Mouse (Mus musculus) forebrain, embryonic 15.5 days (tissue): ENCODE data around the gene Cfap100. TPM values are rescaled to one million over a fixed set of nuclear protein-coding genes. Genes with fewer than 3 reads are reported as not detected.

Source experiments
- ATAC-seq: fragments of 200-750 bp; cut with Nextera tagmentation; replicated peaks from 2 replicates; pipeline ENCODE4 v1.8.0; 2017; ENCODE audit warnings: mild to moderate bottlenecking, moderate TSS enrichment, moderate library complexity
- H3K27ac ChIP-seq: fragments of 300-500 bp; sonication (generic); replicated peaks from 2 replicates; pipeline ENCODE4 v1.5.1; 2015; ENCODE audit warnings: mild to moderate bottlenecking, inconsistent platforms
- H3K27me3 ChIP-seq: fragments of 300-500 bp; sonication (generic); 2 replicates; pipeline ENCODE4 v1.6.1; 2015; ENCODE audit warnings: inconsistent platforms
- H3K36me3 ChIP-seq: fragments of 300-500 bp; sonication (generic); 2 replicates; pipeline ENCODE4 v1.6.1; 2015; ENCODE audit warnings: mild to moderate bottlenecking, inconsistent platforms
- H3K4me1 ChIP-seq: fragments of 300-500 bp; sonication (generic); 2 replicates; pipeline ENCODE4 v1.6.1; 2015; ENCODE audit warnings: inconsistent platforms
- H3K4me2 ChIP-seq: fragments of 300-500 bp; sonication (generic); replicated peaks from 2 replicates; pipeline ENCODE4 v1.6.1; 2015; ENCODE audit warnings: mild to moderate bottlenecking, inconsistent platforms
- H3K4me3 ChIP-seq: fragments of 300-500 bp; sonication (generic); 2 replicates; pipeline ENCODE4 v1.5.1; 2015; ENCODE audit warnings: mild to moderate bottlenecking, inconsistent platforms
- H3K9ac ChIP-seq: fragments of 300-500 bp; sonication (generic); replicated peaks from 2 replicates; pipeline ENCODE4 v1.6.1; 2015; ENCODE audit warnings: mild to moderate bottlenecking, inconsistent platforms
- H3K9me3 ChIP-seq: fragments of 300-500 bp; sonication (generic); 2 replicates; pipeline ENCODE4 v1.6.1; 2016; ENCODE audit warnings: inconsistent platforms
- WGBS: fragments of 180-500 bp; shearing (Covaris S2); methylation state at CpG from one replicate; pipeline ENCODE4 v1.1.7; 2015; ENCODE audit warnings: mixed read lengths; 5-methylcytosine and 5-hydroxymethylcytosine counted together
- polyA plus RNA-seq: library from polyadenylated mRNA; unstranded; fragments of >200 nt; fragmentation: Nextera tagmentation; extraction: Ambion mirVana; gene quantifications from 2 replicates; pipeline ENCODE4 v1.2.1, GENCODE M21; 2015

The Cfap100 gene
- polyA plus RNA-seq, 1 experiment from 2014 or later = 5.3 TPM

DNA sequence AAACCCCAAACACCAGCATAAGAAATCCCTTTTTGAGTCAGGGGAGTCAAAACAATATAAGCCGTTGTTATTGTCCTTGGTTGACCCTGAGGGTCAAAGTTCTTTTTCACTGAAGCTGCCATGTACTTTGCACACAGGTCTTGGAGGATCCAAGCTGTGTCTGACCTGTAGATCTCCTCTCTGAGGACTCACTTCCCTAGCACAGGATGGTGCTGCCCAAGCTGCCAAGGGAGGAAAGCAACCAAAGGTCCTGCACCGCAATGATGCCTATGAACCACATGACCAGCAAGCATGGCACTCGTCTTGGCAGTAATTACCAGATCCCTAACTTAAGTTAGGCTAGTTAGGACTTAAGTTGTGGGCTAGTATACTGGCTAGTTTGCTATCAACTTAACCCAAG is 3.2 kb downstream of the Cfap100 start:
- Histone ChIP-seq H3K4me2 (no peak overlapping the region), H3K4me3 (no peak overlapping the region), H3K27ac (no peak overlapping the region), H3K36me3 (no peaks in the 10 kb centered on the region), H3K27me3 (0 out of 2 replicates have a peak, but pooled peaks cover 4% of the 10 kb centered on the region), H3K4me1 (peaks cover 17% of the 10 kb centered on the region), H3K9me3 (no peaks in the 10 kb centered on the region), H3K9ac (no peak overlapping the region)
- no peak for ATAC-seq
- WGBS = 85% methylated on average over 3 of the region's 3 CpGs

DNA sequence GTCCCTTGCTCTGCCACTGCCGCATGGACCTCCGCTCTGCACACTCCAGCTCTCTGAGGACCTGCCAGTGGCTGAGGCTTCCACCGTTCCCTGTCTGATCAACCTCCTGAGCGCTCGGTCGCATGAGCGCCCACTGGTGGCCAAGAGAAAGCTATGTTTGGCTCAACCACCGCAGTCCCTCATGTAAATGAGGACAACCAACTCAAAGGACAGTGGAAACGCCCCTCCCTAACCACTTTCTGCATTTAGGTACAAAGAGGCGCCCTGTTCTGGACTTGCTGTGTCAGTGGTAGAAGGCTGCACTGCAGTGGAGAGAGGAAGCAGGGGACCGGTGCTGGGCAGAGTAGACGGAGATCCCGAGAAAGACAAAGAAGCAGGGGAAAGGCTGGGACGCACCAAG is 6.0 kb downstream of the Cfap100 start:
- WGBS = under 1% methylated on average over 14 of the region's 14 CpGs

DNA sequence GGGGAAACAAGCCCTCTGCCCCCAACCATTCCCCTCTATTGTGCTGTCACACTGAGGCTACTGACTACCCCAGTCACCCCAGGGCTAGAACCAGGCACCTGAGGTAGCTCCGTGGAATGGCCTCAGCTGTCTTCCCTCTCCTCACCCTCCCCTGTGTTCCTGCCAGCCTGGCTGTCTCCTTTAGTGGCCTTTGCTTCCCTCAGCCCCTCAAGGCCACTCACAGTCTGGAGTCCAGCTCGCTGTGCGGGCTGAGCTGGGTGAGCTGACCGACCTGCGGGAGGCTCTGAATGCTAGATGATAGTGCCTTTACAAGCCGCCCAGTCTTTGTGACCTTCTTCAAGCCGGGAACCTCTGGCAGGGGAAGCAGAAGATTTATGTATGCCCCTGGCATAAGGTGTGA is 16.7 kb downstream of the Cfap100 start:
- no peaks in the 10 kb centered on the region for H3K36me3 ChIP-seq
- ATAC-seq = no peak
- H3K27me3 ChIP-seq = no peaks in the 10 kb centered on the region
- 83% methylated on average over 7 of the region's 7 CpGs for WGBS
- H3K4me2 ChIP-seq = no peak overlapping the region
- H3K9me3 ChIP-seq = no peaks in the 10 kb centered on the region
- H3K27ac ChIP-seq = no peak overlapping the region
- H3K4me3 ChIP-seq = no peak overlapping the region
- H3K9ac ChIP-seq = no peak overlapping the region
- H3K4me1 ChIP-seq = no peaks in the 10 kb centered on the region

More for the DNA sequence above, 6.0 kb downstream of the Cfap100 start:
- H3K36me3 ChIP-seq = no peaks in the 10 kb centered on the region
- no peak overlapping the region for H3K27ac ChIP-seq
- H3K4me3 ChIP-seq = peak overlapping the region; percentile 22
- peak overlapping the region; percentile 43 for H3K4me2 ChIP-seq
- ATAC-seq = peak; percentile 86
- 0 out of 2 replicates have a peak, but pooled peaks cover 4% of the 10 kb centered on the region for H3K27me3 ChIP-seq
- H3K9ac ChIP-seq = peak overlapping the region; percentile 32
- 0 out of 2 replicates have a peak, but pooled peaks cover 4% of the 10 kb centered on the region for H3K4me1 ChIP-seq
- H3K9me3 ChIP-seq = no peaks in the 10 kb centered on the region

DNA sequence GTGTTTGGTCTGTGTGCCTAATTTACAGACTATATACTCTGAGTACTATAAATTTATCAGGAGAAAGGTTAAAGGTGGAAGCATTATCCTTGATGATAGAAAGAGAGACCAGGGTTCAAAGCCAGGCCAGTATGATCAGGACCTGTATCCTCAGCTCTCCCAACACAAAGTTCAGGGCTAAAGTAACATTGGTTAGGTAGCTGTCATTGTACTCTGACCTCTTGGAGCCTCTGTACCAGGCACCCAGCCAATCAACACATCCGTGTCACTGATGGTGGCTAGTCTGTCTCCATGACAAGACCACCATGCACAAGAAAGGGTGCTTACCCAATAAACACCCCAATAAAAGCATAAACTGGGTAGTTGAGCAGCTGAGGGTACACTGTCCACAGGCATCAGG is 17.6 kb downstream of the Cfap100 start:
- 77% methylated on average over 1 of the region's 1 CpGs for WGBS
- no peak overlapping the region for H3K4me2 ChIP-seq

DNA sequence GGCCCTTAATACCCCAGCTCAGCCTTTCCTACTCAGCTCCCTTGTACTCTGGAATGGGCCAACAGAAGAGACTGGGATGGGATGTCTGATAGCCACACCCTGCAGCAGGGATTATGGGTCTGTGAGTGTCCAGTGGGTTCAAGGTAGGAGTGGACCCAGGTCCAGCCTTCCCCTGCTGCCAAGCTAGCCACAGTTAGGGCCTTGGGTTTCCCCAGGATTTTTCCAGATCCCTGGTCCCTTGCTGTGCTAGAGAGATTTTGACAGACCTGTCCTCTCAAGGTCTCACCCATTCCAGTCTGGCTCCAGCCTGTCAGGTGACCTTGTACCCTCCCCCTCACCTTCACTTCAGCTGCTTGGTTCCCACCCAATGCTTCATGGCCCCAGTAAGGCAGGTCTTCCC is 20.0 kb downstream of the Cfap100 start:
- no peak overlapping the region for H3K9ac ChIP-seq
- H3K27ac ChIP-seq = no peak overlapping the region
- peaks cover 12% of the 10 kb centered on the region for H3K36me3 ChIP-seq
- no peaks in the 10 kb centered on the region for H3K27me3 ChIP-seq
- no peak overlapping the region for H3K4me2 ChIP-seq
- H3K9me3 ChIP-seq = no peaks in the 10 kb centered on the region
- H3K4me1 ChIP-seq = no peaks in the 10 kb centered on the region
- ATAC-seq = no peak
- H3K4me3 ChIP-seq = no peak overlapping the region

More for the DNA sequence above, 17.6 kb downstream of the Cfap100 start:
- H3K27me3 ChIP-seq = no peaks in the 10 kb centered on the region
- no peak for ATAC-seq
- H3K4me1 ChIP-seq = no peaks in the 10 kb centered on the region
- no peak overlapping the region for H3K27ac ChIP-seq
- no peaks in the 10 kb centered on the region for H3K9me3 ChIP-seq
- H3K4me3 ChIP-seq = no peak overlapping the region
- H3K9ac ChIP-seq = no peak overlapping the region
- no peaks in the 10 kb centered on the region for H3K36me3 ChIP-seq

DNA sequence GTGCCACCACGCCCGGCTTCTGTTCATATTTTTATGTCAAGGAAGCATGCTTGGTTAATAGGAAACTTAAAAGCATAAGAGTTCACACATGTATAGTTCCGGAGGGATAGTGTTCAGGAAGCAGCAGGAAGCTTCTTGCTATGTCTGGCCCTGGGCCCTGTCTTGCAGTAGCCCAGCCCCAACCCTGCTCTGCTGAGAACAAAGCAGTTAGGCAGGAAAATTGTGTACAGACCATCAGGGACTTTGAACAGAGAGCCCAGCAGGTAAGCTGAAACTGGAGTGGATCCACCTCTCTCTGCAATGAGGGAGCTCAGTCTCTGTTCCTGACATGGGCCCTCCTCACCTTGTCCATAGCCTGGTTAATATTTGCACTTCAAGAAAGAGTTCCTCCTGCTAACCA is 31.3 kb downstream of the Cfap100 start:
- Histone ChIP-seq H3K4me1 (no peaks in the 10 kb centered on the region), H3K4me2 (no peak overlapping the region), H3K27ac (no peak overlapping the region), H3K36me3 (peaks cover 32% of the 10 kb centered on the region), H3K9me3 (no peaks in the 10 kb centered on the region), H3K4me3 (no peak overlapping the region), H3K27me3 (no peaks in the 10 kb centered on the region), H3K9ac (no peak overlapping the region)
- no peak for ATAC-seq
- 89% methylated on average over 3 of the region's 3 CpGs for WGBS

DNA sequence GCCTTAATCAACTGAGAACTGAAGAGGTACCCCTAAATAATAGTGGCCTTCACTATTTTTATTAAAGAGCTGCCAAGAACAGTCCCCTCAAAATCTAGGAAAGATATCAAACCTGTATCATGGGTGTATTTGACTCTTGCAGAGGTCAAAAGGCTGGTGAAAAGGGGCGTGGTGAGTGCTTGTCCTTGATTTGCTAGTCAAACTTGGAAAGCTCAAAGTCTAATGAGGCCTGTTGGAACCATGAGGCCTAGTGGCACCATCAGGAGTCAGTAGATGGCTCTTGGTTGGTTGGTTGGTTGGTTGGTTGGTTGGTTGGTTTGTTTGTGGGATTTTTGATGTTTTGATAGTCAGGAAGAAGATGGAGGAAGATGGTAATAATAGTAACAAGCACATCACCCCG is 32.8 kb downstream of the Cfap100 start:
- Histone ChIP-seq H3K4me2 (no peak overlapping the region), H3K9me3 (no peaks in the 10 kb centered on the region), H3K4me3 (no peak overlapping the region), H3K27me3 (no peaks in the 10 kb centered on the region), H3K27ac (no peak overlapping the region), H3K9ac (no peak overlapping the region), H3K4me1 (no peaks in the 10 kb centered on the region), H3K36me3 (peaks cover 21% of the 10 kb centered on the region)
- WGBS = 94% methylated on average over 2 of the region's 2 CpGs
- ATAC-seq = no peak

DNA sequence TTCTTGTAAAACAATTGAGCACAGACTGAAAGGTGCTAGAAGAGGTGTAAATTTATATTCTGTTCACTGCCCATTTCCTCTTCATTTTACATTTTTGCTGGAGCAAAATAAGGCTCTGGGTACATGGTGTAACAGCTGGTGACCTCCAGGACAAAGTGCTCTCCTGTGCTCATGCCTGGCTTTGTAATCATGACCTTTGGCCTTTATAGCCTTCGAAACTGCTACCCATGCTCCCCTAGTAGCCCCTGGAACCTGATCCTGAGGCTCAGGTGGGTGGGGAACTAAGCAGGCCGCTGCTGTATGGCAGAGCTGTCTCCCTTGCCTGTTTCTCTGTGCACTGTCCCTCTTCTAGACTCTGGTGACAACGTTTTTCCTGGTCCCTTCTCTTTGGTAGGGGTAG is 34.6 kb downstream of the Cfap100 start:
- ATAC-seq = no peak
- Histone ChIP-seq H3K4me2 (no peak overlapping the region), H3K4me3 (no peak overlapping the region), H3K27me3 (no peaks in the 10 kb centered on the region), H3K9me3 (no peaks in the 10 kb centered on the region), H3K27ac (no peak overlapping the region), H3K9ac (no peak overlapping the region), H3K4me1 (no peaks in the 10 kb centered on the region), H3K36me3 (peaks cover 26% of the 10 kb centered on the region)
- WGBS = 78% methylated on average over 3 of the region's 3 CpGs

DNA sequence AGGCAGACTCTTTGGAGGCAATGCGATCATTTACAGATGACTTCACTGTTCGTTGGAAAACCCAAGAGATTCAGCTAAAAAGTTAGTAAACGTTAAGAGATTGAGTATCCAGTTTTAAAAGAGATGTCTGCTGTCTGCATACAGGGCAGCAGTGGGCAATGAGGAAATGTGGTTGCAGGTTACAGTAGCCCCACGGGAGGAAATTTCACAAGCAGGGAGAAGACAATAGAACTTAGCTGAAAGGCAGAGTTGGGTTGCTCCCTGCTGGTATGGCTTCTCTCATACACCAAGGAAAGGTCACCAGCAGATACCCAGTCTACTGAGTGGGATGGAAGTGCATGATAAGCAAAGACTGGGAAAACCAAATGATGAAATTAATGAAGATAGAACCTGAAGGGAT is 38.0 kb downstream of the Cfap100 start:
- no peak for ATAC-seq
- H3K9ac ChIP-seq = no peak overlapping the region
- no peaks in the 10 kb centered on the region for H3K9me3 ChIP-seq
- no peak overlapping the region for H3K27ac ChIP-seq
- H3K36me3 ChIP-seq = peaks cover 45% of the 10 kb centered on the region
- H3K4me2 ChIP-seq = no peak overlapping the region
- no peaks in the 10 kb centered on the region for H3K27me3 ChIP-seq
- no peak overlapping the region for H3K4me3 ChIP-seq
- 87% methylated on average over 4 of the region's 4 CpGs for WGBS
- no peaks in the 10 kb centered on the region for H3K4me1 ChIP-seq

DNA sequence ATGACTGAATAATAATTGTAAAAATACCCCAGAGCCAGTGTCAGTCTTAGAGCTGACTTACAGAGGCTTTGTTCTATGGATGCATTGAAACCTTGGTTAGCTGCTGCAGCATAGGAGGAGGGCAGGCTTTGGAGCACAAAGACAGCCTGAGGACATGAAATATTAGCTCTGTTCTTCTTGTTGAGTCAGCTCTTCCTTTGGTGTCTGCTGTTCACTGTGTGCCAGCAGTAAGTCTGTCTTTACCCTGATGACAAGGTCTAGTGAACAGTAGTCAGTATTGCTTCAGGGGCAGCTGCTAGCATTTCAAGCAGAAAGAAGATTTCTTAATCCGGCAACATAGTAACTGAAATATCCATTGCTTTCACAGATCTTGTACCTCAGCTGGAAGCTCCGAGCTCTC is 47.1 kb downstream of the Cfap100 start:
- no peaks in the 10 kb centered on the region for H3K27me3 ChIP-seq
- no peaks in the 10 kb centered on the region for H3K9me3 ChIP-seq
- no peak for ATAC-seq
- peaks cover 89% of the 10 kb centered on the region for H3K36me3 ChIP-seq
- H3K4me2 ChIP-seq = no peak overlapping the region
- no peak overlapping the region for H3K4me3 ChIP-seq
- no peaks in the 10 kb centered on the region for H3K4me1 ChIP-seq
- H3K9ac ChIP-seq = no peak overlapping the region
- no peak overlapping the region for H3K27ac ChIP-seq
- WGBS = 95% methylated on average over 2 of the region's 2 CpGs

DNA sequence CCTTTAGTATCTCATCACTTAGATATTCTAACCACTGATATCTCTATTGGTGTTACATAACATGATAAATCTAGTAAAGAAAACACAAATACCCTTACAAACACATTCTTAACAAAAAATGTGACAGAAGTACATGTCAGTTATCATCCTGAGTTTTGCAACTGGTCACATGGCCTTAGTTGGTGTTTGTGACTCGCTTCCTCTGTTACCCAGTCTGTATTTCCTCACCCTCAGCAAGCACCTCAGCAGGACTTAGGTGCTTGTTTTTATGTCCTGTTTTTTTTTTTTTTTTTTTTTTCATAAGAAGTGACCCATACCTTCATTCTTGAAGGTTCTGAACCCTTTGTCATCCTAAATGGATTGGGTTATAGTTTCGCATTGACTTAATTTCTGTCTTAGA is 50.9 kb downstream of the Cfap100 start:
- Histone ChIP-seq H3K4me3 (no peak overlapping the region), H3K9me3 (no peaks in the 10 kb centered on the region), H3K36me3 (peaks cover 91% of the 10 kb centered on the region), H3K4me2 (no peak overlapping the region), H3K4me1 (peaks cover under 1% of the 10 kb centered on the region), H3K9ac (no peak overlapping the region), H3K27me3 (no peaks in the 10 kb centered on the region), H3K27ac (no peak overlapping the region)
- no peak for ATAC-seq
- 97% methylated on average over 2 of the region's 2 CpGs for WGBS

DNA sequence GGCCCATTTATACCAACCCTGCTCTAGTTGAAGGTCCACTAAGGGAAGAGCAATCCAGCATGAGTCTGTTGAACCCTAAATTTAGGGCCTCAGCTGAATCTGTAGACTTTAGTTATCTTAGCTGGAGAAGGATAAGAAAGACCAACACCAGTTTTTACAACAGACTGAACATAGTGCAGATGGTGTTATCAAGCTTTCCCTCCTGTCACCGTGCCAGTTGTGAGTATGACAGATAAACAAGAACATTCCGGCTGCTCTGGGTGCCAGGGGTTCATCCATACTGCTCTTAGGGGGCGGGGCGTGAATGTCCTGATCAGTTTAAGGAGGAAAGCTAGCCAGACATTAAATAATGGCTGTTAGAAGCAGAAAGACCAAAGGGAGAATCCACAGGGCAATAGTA is 54.0 kb downstream of the Cfap100 start:
- no peak for ATAC-seq
- Histone ChIP-seq H3K4me2 (no peak overlapping the region), H3K9me3 (no peaks in the 10 kb centered on the region), H3K4me3 (no peak overlapping the region), H3K27ac (no peak overlapping the region), H3K9ac (no peak overlapping the region), H3K27me3 (no peaks in the 10 kb centered on the region), H3K4me1 (peaks cover 25% of the 10 kb centered on the region), H3K36me3 (peaks cover 65% of the 10 kb centered on the region)
- 85% methylated on average over 4 of the region's 4 CpGs for WGBS

DNA sequence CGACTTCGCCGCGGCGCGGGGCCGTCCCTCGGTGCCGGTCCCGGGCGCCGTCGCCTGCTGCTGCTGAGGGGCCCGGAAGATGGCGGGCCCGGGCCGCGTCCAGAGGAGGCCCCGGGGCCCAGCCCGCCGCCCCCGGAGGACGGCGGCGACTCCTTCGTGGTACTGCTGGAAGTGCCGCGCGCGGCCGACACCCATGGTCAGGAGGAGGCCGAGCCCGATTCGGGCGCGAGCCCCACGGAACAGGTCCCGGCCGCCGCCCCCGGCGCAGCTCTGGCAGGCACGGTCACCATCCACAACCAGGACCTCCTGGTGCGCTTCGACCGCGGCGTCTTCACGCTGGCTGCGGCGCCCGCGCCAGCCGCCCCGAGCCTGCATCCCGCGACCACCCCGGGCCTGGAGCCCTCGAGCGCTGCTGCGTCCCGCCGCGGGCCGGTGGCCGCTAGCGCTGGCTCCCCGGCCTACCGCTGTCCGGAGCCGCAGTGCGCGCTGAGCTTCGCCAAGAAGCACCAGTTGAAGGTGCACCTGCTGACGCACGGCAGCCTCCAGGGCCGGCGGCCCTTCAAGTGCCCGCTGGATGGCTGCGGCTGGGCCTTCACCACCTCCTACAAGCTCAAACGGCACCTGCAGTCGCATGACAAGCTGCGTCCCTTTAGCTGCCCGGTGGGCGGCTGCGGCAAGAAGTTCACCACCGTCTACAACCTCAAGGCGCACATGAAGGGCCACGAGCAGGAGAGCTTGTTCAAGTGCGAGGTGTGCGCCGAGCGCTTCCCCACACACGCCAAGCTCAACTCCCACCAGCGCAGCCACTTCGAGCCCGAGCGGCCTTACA is 58.7 kb downstream of the Cfap100 start:
- Histone ChIP-seq H3K9me3 (no peaks in the 10 kb centered on the region), H3K27me3 (no peaks in the 10 kb centered on the region), H3K27ac (peak overlapping the region; percentile 79), H3K4me3 (peak overlapping the region; percentile 68), H3K36me3 (peaks cover 24% of the 10 kb centered on the region), H3K4me1 (peaks cover 28% of the 10 kb centered on the region), H3K9ac (peak overlapping the region; percentile 74), H3K4me2 (peak overlapping the region; percentile 93)
- peak; percentile 87 for ATAC-seq
- WGBS = under 1% methylated on average over 87 of the region's 98 CpGs
